Mouse (Mus musculus) cerebellum, adult 2 months (tissue): Measurements from ENCODE around the gene Sarnp.

Experiments
- CTCF ChIP-seq: fragments of 200-500 bp; IDR thresholded peaks from 2 replicates; pipeline ENCODE4 v1.5.1; 2011; ENCODE audit warnings: low read depth, mild to moderate bottlenecking, control low read depth, low read length, moderate library complexity, borderline replicate concordance; ENCODE audit not compliant: insufficient read depth
- POLR2A ChIP-seq: fragments of 200-500 bp; IDR thresholded peaks from 2 replicates; pipeline ENCODE4 v1.6.1; 2011; ENCODE audit warnings: low read length, control low read depth, borderline replicate concordance; ENCODE audit not compliant: insufficient read depth

- no peak for TF ChIP-seq CTCF
- TF ChIP-seq POLR2A = no peak
These were observed 33.2 kb downstream of the Sarnp start for GRCm38 (mm10) chr10:128850339-128850738.
